Mouse (Mus musculus): ENCODE results near the gene Tmtc4. TPM values are rescaled to one million over a fixed set of nuclear protein-coding genes. Genes with fewer than 3 reads are reported as not detected.

The Tmtc4 gene
- total RNA-seq, 4 experiments from 2014 or later: 7.6 to 12.6 (median 9.5) TPM

DNA sequence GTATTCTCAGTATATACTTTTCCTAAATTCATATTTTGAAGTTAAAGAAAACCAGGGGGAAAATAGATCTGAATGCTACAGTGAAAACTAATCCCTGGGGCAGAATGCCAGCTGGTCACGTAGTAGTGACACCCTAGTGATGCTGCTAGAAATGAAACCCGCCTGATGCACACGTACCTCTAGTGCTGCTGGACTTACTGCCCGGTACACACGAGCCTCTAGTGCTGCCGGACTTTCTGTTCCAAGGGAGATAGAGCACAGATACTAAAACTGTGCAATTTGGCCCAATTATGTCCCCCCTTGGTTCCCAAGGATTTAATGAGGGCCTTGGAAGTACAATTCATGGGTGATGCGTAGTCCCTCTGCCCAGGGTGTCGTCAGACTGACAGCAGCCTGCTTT is 108.8 kb downstream of the Tmtc4 start:
- DNase-seq (ENCODE audit: low spot score): no peak

DNA sequence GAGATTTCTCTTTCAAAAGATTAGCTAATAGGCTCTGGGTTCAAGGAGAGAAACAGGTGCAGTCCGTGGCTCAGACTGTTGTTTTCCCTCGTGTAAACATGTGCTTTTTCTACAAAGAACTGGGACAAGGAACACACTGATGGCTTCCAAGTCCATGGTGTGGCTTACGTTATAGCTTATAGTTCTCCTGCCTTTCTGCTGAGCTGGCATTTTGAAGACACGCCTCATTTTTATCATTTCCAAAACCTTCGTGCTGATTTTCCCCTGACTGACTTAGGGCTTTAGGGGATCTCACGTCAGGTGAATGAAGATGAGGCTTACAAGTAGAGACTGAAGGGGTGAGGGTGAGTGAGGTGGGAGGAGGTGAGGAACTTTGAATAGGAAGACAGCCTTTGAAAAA is 111.2 kb downstream of the Tmtc4 start:
- DNase-seq (ENCODE audit: low spot score): no peak

DNA sequence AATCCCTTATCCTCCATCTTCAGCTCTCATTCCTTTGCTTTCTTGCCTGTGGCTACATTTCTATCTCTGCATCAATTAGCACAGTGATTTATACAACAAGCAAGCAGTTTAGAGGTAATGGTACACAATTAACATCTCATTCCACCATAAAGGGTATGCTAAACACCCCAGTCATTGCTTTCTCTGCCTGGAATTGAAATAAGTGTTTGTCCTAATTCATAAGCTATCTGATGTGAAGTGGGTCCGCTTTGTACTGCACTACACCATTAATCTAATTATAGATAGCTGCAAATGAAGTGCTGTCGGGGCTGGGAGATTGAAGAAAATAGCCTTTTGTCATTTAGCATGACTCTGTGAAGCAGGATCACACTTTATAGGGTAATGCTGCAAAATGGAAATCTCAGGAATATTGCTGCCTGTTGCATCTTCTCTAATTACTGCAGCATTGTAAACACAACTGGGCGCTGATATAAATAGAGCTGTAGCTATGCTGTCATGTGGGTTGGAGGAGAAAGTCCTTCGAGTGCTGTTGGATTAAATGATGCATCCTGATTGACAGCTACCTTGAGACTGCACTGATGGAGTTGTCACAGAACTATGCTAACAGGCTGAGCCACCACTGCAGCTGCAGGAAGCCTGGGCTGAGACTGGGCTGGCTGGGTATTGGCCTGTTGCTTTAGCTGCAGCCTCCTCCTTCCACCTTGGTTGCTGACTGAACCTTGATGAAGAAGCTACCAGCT is 111.8 kb downstream of the Tmtc4 start:
- DNase-seq (ENCODE audit: low spot score): no peak

DNA sequence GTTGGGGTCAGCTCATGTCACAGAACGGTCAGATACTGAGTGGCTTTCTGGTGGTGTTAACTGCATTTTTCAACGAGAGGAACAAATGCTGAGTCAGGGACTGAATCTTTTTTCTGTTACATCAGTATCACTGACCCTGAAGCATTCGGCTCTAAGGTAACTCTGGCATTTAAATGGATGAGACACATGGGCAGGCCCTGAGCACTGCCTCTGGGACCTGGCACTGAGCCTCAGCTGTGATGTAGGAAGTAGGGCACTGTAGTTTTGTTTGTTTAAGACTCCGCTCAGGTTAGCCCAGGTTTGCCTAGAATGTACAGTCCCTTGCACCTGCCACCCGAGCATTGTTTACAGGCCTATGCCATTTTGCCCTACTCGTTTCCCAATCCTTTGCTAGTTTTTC is 114.0 kb downstream of the Tmtc4 start:
- DNase-seq (ENCODE audit: low spot score): no peak

Other genes starting within 250 kb of the Tmtc4 start
- 10 to 100 TPM; 27.2 to 33.2 (median 28.1) TPM for gene Ggact, start 70.3 kb downstream of the Tmtc4 start, total RNA-seq (2022)